Mouse (Mus musculus) testis, adult 2 months (tissue): ENCODE data around the gene Gm10188.

ENCODE experiments used
- CTCF ChIP-seq: fragments of 200-500 bp; IDR thresholded peaks from 2 replicates; pipeline ENCODE4 v1.5.1; 2012; ENCODE audit warnings: low read depth, mild to moderate bottlenecking, inconsistent platforms, low read length, moderate library complexity; ENCODE audit not compliant: control insufficient read depth, insufficient read depth, insufficient replicate concordance
- POLR2A ChIP-seq: fragments of 200-500 bp; IDR thresholded peaks from 2 replicates; pipeline ENCODE4 v1.6.1; 2012; ENCODE audit warnings: low read depth, mild to moderate bottlenecking, inconsistent platforms, low read length, moderate library complexity; ENCODE audit not compliant: control insufficient read depth

- TF ChIP-seq CTCF (no peak), POLR2A (no peak)
Observed at GRCm38 (mm10) chr1:132245010-132245409, 15.4 kb upstream of the Gm10188 start.
